Mouse (Mus musculus) yolk sac, embryonic 10.5 days (tissue): ENCODE results near the gene Paqr7.

Experiments
- DNase-seq: peaks from one replicate; pipeline ENCODE4 v3.0.0-alpha.2; 2017; ENCODE audit warnings: low spot score

The Paqr7 gene

GRCm38 (mm10) chr4:134503686-134504357, 7.3 kb downstream of the Paqr7 start:
- no peak for DNase-seq

DNA sequence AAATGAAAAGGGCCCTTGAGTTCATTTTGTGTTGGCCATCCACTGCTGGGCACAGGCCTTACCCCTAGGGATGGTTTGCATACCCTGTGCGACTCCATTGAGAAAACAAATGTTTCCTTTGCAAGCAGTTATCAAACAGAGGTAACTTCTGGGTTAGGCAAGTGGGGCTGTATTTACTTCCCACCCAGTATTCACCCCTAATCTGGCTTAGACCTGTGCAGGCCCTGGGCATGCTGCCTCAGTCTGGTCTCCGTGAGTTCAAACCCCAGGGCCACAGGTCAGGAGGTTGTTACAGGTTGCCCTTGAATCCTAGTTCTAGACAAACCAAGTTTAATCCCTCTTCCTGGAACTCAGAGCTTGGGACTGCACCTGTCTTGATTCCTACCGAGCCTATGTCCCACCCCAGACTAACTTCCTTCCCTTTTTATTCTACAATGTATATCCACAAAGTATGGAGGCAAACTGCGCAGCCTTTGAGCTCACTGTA, 8.8 kb downstream of the Paqr7 start:
- DNase-seq, result no peak

DNA sequence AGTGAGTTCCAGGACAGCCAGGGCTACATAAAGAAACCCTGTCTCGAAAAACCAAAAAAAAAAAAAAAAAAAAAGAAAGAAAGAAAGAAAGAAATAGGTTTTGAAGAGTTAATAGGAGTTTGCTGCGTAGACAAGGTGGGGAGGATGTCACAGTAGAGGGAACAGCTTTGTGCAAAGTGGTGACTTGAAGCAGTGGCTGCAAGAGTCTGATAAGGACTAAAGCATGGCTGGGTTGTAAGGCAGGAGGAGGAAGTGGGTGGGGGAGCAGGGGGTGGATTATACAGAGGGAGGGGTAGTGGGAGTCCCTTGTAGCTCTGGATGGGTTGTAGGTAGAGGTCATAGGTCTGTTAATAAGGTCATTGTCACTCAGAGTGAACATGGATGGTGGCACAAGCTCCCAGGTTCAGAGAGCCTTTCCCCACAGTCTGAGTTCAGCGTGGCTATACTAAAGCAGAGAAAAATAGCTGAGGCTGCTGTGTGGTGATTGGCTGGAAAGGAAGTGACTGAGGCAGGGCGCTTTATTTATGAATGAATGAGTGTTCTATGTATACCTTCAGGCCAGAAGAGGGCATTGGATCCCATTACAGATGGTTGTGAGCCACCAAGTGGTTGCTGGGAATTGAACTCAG, 9.6 kb downstream of the Paqr7 start:
- DNase-seq, result no peak

GRCm38 (mm10) chr4:134506713-134507112, 10.2 kb downstream of the Paqr7 start:
- DNase-seq, result no peak

GRCm38 (mm10) chr4:134510396-134510795, 13.9 kb downstream of the Paqr7 start:
- DNase-seq, result no peak

GRCm38 (mm10) chr4:134510845-134511411, 14.4 kb downstream of the Paqr7 start, which contains the start of gene Aunip:
Gene Aunip, plus strand, starts transcription at chr4:134510999.
- peak; percentile 95 for DNase-seq

GRCm38 (mm10) chr4:134511730-134512129, 15.2 kb downstream of the Paqr7 start:
- no peak for DNase-seq

- DNase-seq, result peak; percentile 86
Measured at GRCm38 (mm10) chr4:134512798-134513197, 16.3 kb downstream of the Paqr7 start.

DNA sequence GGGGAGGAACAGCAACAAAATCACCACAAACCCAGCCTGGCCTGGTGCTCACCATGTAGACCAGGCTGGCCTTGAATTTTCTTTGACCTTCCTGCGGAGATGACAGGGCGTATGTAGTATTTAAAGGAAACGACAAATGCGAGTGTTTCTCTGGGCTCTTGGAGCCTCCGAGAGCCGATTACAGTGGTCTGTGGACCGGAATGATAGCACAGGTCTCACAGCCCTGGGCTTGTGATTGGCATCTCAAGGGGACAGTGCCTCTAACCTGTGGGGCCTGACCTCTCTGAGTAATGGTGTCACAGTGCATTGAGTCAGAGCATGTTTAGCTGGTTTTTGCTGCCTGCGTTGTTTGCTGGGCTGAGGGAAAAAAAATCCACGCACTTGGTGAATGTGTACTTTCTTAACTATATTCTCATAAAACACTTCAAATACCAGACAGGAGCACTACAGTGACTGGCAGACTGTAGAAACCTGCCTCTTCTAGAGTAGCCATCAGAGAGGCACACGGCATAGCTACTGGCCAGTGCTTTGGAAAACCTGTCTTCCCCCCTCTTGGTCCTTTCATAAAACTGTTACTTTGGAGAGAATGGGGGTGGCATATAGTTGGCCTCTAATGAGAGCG, 17.9 kb downstream of the Paqr7 start:
- DNase-seq, result no peak

- DNase-seq, result peak; percentile 36
Measured at GRCm38 (mm10) chr4:134515614-134516013, 19.1 kb downstream of the Paqr7 start.

DNA sequence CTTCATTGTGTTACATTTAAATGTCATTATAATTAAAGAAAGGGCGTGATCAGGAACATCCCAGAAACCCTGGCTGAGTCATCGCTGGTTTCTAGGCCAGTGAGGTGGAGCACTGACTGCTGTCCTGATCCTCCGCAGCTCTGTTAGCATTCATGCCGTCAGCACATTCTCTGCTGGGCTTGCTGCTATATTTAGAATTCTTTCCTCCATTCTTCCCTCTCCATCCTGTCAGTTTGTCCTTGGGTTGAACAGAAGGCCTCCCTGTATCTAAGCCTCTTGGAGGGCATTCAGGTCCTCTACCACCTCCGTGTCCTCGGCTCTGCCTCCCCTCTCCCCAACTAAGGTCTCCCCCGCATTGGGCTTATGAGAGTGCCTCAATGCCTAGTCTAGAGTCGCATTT, 20.5 kb downstream of the Paqr7 start:
- peak; percentile 73 for DNase-seq

DNA sequence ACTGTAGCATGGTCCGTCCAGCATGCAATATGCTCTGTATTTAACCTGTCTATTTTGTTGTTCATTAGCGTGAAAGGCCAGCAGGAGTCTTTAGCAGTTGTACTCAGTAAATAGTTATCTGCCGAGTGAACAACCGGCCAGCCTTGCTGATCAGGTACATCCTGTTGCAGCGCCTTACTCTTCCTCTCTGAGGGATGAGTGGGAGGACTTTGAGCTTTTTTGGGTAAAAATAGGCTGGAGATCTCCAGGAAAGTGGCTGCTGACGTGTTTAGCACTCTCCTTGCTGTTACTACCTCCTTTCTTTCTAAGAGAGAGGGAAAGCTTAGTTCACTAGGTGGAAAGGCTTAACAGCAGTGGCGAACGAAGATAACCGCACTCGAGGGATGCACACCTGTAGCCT, 21.2 kb downstream of the Paqr7 start:
- DNase-seq, result no peak

DNA sequence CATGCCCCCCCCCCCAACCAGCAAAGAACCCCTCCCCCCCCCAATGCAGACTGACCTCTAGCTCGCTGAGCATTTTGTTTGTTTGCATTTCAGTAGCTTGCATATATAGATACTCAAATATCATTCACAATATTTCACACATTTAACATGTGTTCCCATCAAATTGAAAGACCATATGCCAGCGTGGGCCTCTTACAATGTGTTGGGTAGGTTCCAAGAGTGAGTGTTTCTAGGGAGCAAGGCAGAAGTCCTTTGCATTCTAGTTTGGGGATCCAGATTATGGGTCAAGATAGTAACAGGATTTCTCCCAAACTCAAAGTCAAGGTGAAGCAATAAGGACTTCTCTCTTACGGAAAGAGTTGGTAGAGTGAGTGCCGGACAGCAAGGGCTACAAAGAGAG, 22.0 kb downstream of the Paqr7 start:
- no peak for DNase-seq

DNA sequence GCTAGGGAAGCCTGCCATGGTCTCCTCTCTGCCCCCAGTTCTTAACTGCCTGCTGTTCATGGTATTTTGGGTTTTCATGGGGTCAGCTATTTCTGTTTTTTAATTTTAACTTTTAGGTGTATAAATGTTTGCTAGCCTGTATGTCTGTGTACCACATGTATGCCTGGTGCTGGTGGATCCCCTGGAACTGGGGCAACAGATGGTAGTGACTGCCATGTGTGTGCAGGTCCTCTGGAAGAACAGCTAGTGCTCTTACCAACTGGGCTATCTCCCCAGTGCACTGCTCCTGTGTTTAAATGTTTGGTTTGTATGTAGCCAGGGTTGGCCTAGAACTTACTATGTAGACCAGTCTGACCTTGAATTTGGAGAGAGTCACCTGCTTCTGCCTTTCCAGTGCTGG, 22.8 kb downstream of the Paqr7 start:
- DNase-seq, result no peak

DNA sequence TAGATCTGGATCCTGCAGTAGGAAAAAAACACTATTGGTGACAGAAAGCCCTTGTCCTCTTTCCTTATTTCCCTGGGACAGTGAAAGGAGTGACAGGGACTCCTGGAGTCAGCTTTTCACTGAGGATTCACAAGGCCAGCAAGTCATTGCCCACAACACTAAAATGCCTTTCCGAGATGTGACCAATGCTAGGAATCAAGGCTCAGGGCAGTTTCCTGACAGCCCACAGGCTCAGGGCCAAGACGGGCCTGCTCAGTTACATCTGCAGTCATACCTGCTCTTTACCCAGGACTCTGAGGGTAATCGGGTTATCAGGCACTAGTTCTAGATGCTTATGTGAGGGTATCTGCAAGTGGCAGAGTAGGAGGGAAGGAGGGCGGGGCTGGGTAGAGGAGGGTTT, 26.9 kb downstream of the Paqr7 start:
- DNase-seq, result no peak

DNA sequence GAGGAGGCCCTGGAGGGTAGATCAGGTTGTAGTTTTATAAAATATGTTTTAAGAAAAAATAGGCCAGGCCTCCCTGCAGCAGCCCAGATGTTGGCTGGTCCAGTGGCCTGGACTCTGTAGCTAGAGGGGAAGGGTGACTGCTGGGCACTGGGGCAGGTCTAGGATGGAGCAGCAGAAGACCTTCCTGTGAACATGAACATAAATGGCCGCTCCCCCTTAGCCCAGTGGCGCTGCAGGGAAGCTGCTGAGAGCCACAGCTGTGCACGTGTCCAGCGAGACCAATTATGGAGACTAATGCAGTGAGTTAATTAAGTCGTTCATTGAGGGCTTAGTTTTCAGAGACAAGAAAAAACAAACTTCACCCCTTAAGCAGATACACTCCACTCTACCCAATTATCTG, 29.3 kb downstream of the Paqr7 start:
- no peak for DNase-seq

DNA sequence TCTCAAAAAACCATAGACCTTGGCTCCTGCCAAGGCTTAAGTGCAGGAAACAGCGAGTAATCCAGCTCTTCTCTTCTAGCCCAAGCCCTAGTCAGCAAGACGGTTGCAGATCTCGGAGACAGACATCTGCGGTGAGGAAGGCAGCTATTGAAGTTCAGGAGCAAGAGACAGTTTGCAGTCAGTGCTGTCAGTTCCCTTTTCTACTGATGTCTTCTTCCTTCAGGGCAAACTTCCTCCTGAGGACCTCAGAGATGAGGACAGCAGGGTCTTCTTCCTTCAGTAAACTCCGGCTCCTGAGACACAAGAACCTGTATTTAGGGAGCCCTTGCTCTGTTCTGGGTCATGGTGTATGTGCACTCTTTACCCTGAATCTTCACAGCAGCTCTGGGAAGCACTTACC, 29.7 kb downstream of the Paqr7 start:
- DNase-seq, result no peak

DNA sequence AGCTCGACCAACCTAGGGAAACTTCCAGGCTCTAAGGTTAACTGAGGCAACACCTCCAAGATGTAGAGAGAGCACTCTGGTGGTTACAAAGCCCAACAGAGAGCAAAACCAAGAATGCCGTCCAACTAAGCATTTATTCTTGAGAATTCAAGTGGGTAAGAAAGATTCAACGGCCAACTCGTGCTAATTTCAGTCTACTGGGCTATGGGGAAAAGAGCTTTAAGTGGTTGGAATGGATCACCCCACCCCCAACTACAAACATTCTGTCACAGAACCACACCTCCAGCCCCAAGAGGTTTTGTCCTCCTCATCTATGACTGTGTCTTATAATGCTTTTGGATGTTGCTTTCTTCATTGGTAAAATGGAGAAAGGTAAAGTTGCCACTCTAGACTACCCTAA, 36.4 kb downstream of the Paqr7 start:
- DNase-seq, result no peak

GRCm38 (mm10) chr4:134533421-134533820, 36.9 kb downstream of the Paqr7 start:
- DNase-seq, result no peak

DNA sequence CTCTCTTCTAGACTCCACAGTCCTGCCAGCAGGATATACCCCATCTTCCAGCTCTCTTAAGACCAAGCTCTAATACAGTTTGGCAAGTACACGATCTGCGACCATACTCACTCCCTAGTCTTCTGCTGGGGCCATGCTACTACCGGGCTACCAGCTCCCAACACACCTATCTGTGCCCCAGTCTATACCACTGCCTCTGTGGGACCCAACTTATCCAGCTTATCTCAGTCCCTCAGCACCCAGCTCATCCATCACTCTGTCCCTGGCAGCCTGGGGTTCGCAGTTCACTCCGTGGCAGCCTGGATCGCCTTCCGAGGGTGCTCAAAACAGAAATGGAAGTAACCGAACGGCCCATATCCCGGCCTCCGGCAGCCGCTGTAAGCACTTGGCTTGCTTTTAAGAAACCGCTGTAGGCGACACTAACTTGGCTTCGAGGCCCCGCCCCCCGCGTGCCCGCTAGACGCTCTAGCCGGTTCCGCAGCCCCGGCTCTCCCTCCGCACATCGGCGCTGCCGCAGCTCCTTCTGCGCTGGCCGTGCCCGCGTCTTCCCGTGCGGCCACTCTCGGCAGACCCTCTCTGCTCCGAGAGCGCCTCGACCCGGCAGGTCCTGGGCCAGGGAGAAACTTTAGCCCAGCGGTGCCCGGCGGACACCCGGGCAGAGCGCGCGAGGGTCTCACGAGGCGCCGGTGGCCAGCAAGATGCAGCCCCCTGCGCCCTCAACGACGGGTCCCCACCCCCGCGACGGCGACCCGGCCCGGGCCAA, 37.8 kb downstream of the Paqr7 start:
- peak; percentile 58 for DNase-seq

GRCm38 (mm10) chr4:134534932-134535786, 38.7 kb downstream of the Paqr7 start, which contains the start of gene Mtfr1l:
Gene Mtfr1l, minus strand, starts transcription at chr4:134535387.
- peak; percentile 98 for DNase-seq
